Mouse (Mus musculus) lung, adult 2 months (tissue): ENCODE results near the gene Tspyl3.

Experiments
- CTCF ChIP-seq: fragments of 200-500 bp; IDR thresholded peaks from 2 replicates; pipeline ENCODE4 v1.5.1; 2011; ENCODE audit warnings: mild to moderate bottlenecking, low read length, control low read depth; ENCODE audit not compliant: insufficient read depth
- POLR2A ChIP-seq: fragments of 200-500 bp; IDR thresholded peaks from 2 replicates; pipeline ENCODE4 v1.6.1; 2011; ENCODE audit warnings: low read depth, mild to moderate bottlenecking, control low read depth, low read length, borderline replicate concordance; ENCODE audit errors: extremely low read depth

DNA sequence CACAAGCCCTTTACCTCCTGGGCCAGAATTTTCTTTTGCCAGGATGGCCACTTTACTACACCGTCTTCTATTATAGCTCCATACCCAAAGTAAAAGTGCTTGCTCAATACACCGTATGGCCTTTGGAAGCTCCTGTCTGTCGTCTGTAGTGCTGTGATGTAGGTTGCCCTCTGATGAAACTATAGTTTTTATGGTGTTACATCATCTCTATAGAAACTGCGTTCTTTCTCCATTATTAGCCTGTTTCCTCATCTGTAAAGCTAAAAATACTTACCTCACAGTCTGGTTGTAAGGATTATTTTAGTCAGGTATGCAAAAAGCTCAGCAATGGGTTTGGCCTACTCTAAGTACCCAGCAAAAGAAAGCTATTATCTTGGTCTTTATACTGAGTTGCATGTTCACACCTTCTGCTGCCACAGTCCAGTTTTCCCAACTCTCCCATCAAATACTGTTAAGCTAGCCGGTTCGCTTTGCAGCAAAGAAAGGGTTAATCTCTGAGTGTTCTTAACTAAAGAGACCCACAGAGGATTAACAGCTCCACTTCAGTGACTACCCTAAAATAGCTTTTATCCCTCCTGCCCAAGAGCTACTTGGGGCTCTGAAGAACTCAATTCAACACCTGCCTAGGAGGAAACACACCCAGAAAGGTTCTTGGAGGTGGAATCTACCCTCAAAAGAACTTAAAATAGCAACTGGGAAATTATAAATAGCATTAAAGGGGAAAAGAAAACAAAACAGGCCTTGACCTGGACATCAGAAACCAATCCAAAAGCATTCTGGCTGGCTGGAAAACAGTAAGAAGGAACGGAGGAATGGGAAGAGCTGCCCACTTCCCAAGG lies 14.0 kb upstream of the Tspyl3 start:
- TF ChIP-seq CTCF (no peak), POLR2A (no peak)
